Mouse (Mus musculus) kidney, adult 18-20 months (tissue): Measurements from ENCODE around the gene Pnpla2.

Experiments
- DNase-seq: peaks from one replicate; pipeline ENCODE4 v3.0.0; 2021

Pnpla2 gene

DNA sequence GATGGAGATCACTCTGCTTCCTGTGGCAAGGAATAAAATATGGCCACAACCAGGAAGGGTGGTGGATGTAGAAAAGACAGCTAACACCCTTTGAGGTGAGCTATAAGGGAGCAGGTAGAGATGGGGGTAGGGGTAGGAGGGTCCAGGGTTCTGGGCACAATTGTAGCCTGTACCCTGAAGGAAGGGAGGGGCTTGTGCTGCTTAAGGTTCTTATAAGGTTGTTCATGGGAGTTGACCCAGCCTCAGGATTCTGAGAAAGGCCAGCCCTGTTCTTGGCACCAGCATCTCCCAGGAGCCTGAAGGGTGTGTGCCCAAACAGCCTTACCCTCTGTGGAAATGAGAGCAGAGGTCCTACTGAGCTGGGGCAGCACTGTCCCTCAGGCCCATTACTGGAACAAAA, 3.1 kb upstream of the Pnpla2 start:
- DNase-seq, result no peak

DNA sequence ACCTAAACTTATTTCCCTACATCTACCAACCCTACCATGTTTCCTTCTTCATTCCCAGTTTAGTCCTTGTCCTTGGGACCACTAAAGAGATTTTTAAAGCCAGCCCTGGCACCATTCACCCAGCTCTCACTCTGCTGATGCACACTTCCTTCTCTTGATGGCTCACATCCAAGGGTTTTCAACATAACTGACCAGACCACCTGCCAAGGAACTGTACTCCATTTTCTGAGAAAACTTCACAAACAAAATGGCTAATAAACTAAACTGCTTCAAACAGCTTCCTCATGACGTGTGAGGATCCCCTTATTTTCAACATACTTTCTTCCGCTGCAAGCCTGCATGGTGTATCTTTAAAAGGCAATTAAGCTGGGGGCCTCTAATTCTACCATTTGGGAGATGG, 1.4 kb upstream of the Pnpla2 start:
- no peak for DNase-seq

GRCm38 (mm10) chr7:141455610-141456314, 764 bp downstream of the Pnpla2 start:
- DNase-seq, result peak; percentile 90

DNA sequence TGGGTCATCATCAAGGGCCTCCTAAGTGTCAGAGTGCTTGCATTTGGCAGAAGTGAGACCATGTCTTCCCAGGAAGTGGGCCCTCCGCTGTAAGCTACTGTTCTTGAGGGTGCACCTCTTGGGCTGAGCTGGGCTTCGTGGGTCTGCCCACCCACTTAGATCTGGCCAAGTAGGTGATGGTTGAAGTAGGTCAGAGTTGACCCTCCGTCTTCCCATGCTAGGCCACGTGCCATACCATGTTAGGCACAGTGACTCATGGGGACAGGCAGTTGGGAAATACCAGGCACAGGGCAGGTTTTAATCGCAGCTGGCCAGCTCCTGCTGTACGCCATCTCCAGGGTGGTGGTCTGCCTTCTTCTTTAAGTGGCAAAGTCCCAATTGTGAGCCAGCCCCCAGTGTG, 1.7 kb downstream of the Pnpla2 start:
- DNase-seq, result no peak

DNA sequence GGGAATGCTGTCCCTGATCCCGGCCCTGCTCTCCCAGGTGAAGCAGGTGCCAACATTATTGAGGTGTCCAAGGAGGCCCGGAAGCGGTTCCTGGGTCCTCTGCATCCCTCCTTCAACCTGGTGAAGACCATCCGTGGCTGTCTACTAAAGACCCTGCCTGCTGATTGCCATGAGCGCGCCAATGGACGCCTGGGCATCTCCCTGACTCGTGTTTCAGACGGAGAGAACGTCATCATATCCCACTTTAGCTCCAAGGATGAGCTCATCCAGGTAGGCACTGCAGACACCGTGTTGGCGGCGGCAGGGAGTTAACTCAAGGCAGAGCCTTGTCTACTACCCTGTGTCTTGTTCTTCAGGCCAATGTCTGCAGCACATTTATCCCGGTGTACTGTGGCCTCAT, 2.2 kb downstream of the Pnpla2 start:
- no peak for DNase-seq

GRCm38 (mm10) chr7:141457986-141458660, 3.1 kb downstream of the Pnpla2 start:
- DNase-seq, result peak; percentile 72

GRCm38 (mm10) chr7:141458661-141459060, 3.7 kb downstream of the Pnpla2 start:
- DNase-seq, result no peak

GRCm38 (mm10) chr7:141459301-141459711, 4.3 kb downstream of the Pnpla2 start:
- no peak for DNase-seq

DNA sequence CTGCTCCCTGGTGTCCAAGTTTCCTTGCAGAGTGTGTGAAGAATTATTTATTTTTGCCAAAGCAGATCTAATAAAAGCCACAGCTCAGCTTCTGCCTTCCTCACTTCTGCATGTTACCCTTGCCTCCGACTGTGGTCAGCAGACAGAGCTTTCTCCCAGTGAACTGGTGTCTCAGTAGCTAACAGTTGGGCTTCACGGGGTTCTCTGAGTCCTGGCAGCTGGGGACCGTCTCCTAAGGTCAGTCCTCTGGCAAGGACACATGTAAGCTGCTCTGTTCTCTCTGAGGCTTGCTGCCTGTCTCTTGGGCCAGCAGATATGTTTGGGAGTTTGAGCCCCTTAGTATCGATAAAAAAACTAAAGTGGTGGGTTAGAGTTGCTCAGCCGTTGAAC, 5.0 kb downstream of the Pnpla2 start:
- DNase-seq, result no peak

GRCm38 (mm10) chr7:141460391-141461113, 5.6 kb downstream of the Pnpla2 start, which contains the start of gene Cracr2b:
Cracr2b (plus strand) TSS chr7:141461094.
- DNase-seq, result peak; percentile 37

DNA sequence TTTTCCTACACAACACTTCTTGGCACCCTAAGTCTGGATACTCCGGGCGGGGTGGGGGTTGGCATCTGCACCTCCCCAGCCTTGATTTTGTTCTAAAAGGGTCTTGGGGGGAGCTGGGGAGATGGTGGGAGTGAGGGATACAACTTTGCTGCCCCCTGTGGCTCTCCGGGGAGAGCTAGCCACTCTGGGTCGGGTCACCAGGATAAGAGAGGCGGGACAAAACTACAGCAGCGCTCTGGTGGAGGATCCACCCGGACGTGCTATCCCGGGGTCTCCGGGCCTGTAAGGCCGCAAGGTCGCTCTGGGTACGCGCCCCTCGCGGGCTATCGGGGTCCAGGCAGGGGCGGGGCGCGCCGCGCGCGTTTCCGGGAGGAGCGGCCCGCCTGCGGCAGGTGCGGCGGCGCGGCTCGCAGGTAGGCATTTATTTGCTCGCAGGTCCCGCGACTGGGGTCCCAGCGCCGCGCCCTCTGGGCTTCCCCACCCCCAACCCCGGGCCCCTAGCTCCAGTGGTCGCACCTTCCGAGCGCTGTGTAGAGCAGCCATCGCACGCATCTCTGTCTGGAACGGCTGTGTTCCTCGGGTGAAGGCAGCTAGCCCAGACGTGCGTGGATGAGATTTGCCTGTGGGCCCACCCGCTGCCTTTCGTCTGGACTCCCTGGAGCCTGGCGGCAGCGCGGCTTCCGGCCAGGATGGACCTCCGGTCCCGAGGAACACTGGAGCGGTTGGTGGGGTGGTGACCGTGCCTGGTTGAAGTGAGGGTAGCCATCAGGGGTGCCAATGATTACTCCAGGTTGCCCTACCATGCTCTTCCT, 6.7 kb downstream of the Pnpla2 start:
- peak; percentile 51 for DNase-seq

DNA sequence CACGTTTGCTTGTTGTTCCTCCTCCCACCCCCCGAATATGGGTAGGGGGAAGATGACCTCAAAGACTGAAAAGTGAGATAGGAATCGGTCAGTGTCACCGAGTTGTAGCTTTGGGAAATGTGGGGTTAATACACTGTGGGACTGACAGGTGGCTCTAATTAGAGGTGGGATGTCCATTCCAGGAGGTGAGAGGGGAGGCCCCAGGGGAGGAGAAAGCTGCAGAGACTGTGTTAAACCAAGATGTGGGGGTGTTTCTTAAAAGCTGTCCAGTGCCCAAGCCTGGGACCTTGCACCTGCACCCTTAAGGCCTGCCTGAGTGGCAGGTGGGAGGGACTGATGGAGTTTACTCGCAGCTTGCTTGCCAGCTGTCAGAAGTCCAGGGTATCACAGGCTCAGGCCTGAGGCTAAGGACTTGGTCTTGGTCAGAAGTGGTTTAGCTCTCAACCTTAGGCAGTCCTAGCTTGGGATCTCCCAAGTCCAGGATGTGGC, 7.4 kb downstream of the Pnpla2 start:
- peak; percentile 68 for DNase-seq

- DNase-seq, result peak; percentile 64
Measured at GRCm38 (mm10) chr7:141463824-141464602, 9.0 kb downstream of the Pnpla2 start.

DNA sequence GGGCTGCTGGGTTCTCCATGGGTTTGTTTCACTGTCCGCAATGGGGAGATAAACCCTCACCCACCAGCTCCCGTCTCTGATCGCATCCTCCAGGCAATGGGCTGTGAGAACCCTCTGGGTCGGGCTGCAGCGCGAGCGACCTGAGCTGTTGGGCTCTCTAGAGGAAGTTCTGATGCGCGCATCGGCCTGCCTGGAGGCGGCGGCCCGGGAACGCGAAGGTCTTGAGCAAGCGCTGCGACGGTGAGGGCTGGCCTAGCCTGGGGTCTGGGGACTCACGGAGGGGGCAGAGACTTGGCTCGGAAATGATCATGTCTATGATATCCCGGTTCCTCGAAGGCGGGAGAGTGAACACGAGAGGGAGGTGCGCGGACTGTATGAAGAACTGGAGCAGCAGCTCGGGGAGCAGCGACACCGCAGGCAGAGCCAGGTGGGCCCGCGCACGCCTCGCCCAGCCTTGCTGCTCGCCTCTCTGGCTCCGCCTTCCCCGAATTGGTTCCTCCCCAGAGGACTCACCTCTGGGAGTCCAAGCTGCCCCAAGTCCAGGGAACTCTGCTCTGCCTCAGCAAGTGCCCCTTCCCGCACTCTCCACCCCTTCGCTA, 9.7 kb downstream of the Pnpla2 start:
- DNase-seq, result peak; percentile 59

DNA sequence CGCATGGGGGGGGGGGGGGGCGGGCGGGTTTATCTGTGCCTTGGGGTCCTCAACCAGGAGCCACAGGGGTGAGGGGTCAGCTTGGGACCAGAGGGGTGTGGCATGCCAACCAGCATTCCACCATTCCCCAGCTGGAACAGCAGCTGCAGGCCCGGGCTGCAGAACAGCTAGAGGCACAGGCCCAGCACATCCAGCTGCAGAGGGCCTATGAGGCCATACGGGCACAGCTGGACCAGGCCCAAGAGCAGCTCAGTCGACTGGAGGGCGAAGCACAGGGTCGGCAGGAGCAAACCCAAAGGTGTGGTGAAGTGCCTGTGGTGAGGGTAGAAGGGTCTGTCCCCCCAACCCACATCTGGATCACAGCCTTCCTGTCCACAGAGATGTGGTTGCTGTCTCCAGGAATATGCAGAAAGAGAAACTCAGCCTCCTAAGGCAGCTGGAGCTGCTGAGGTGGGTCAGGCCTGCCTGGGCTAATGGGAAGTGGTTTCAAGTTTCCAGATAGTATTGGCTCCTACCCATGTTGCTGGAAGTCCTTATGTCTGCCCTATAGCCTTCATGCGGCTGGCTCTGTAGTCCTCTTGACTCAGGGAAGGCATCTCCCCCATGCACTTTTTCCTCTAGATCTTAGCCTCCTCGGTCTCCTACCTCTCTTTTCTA, 10.5 kb downstream of the Pnpla2 start:
- DNase-seq, result no peak

- DNase-seq, result no peak
Measured at GRCm38 (mm10) chr7:141466045-141466394, 11.0 kb downstream of the Pnpla2 start.

GRCm38 (mm10) chr7:141466607-141467148, 11.7 kb downstream of the Pnpla2 start:
- DNase-seq, result no peak

DNA sequence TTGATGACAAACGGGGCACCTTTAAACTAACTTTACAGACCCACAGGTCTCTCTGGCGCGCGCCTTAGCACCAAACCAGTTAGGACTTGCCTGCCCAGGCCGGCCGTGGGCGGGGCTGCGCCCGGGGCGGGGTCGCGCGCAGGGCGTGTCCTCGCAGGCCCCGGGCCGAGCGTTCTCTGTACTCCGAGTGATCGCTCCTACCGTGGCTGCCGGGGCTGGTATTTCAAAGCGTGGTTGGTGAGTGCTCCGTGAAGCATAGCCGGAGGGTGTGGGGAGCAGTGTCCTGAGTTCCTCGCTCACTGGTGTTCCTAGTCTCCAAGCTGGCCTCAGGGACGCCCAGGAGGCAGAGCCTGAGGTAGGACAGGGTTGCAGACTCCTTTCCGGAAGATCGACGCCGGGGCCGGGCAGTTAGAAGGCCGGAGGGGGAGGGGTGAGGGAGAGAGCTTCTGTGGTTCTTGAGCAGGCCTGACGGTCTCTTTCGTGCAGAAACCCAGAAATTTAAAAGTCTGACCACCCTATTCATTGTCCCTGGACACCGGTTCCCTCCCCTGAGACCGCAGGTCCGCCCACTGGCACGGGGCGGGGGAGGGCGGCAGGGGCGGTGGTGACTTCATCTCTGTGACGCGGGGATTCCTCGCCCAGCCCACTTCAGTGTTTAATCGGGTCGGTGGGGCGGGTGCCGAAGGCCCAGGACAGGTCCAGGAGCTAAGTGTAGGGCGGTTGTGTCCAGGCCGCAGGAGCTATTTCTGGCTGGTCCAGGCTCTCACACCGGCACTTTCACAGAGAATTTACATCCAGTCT, 12.4 kb downstream of the Pnpla2 start, which contains the start of gene Cd151:
Gene Cd151, plus strand, starts transcription at position 163 of the 801 bp plus-strand sequence.
- DNase-seq, result peak; percentile 96

GRCm38 (mm10) chr7:141468164-141468521, 13.1 kb downstream of the Pnpla2 start:
- DNase-seq, result no peak
